Mouse (Mus musculus) macrophage (primary cell): ENCODE data around the gene A630076J17Rik. TPM values are rescaled to one million over a fixed set of nuclear protein-coding genes. Genes with fewer than 3 reads are reported as not detected.

ENCODE experiments used
- H3K27ac ChIP-seq: fragments of 350-480 bp; formaldehyde crosslinking; 2 replicates; pipeline ENCODE4 v1.9.0; 2021
- H3K36me3 ChIP-seq: fragments of 350-480 bp; formaldehyde crosslinking; 2 replicates; pipeline ENCODE4 v1.9.0; 2021; ENCODE audit errors: inconsistent target
- H3K4me3 ChIP-seq: fragments of 350-480 bp; formaldehyde crosslinking; 2 replicates; pipeline ENCODE4 v1.9.0; 2021; ENCODE audit errors: inconsistent target
- H3K79me2 ChIP-seq: fragments of 350-480 bp; formaldehyde crosslinking; 2 replicates; pipeline ENCODE4 v1.9.0; 2021; ENCODE audit errors: inconsistent target
- WGBS: methylation state at CpG from one replicate; pipeline ENCODE4 v1.1.7; 2026; ENCODE audit warnings: inconsistent platforms; ENCODE audit not compliant: missing documents; 5-methylcytosine and 5-hydroxymethylcytosine counted together
- polyA plus RNA-seq: library from polyadenylated mRNA; stranded (reverse); fragments of 250-400 nt; gene quantifications from 3 replicates; pipeline ENCODE4 v1.2.4, GENCODE M21; 2018; ENCODE audit warnings: inconsistent platforms

Gene A630076J17Rik
- polyA plus RNA-seq, 1 experiment from 2014 or later = not detected

DNA sequence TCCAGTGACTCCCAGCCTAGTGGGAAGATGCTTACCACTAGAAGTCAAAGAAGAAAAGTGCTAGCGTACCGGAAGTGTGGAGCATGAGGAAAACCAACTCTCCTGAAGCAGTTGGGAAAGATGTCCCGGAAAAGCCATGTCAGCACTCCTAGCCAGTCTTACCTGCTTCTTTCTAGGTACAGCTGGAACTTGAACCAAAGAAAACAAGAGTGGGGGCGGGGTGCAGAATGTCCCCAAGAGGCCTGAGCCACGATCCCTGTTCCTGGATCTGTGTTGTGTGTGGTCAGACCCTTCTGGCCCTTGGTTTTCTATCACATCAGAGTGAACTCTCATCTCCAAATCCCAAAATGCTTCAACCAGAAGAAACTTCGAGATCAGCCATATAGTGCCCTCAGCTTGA is 16.5 kb downstream of the A630076J17Rik start:
- H3K36me3 ChIP-seq = no peaks in the 10 kb centered on the region
- WGBS = 79% methylated on average over 6 of the region's 6 CpGs
- H3K4me3 ChIP-seq = no peak overlapping the region
- no peaks in the 10 kb centered on the region for H3K79me2 ChIP-seq
- no peak overlapping the region for H3K27ac ChIP-seq

DNA sequence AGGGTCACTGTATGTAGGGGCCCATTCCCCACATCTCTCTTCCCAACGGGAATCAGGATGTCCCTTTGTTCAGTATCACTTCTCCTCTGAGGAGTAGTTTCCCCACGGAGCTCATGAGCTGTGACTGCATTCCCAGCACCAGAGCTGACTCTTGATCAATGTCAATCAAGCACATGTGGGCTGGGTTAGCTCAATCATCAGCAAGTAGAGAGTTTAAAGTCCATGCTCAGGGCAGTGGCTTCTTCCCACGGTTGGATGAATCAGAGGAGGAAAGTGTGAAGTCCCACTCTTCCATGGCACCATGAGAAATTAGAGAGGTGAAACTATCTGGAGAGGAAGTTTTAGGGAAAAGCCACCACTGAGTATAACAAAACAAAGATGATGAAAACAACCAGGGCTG is 18.6 kb downstream of the A630076J17Rik start:
- no peak overlapping the region for H3K4me3 ChIP-seq

DNA sequence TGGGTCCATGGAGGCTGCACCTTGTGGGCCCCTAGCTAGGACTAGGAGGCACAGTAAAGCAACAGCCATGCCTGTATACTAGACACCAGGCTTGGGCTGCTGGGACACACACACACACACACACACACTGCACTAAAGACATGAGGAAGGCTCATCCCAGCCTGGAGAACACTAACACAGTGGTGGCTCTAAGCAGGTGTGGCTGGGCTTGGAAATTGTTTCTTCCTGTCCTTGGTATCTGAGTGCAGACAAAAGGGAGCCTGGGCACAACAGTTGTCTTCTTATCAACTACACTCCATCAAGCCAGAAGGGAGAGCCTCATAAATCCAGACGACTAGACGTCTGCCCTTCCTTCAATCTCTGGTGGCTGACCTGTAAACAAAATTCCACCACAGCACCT is 19.9 kb downstream of the A630076J17Rik start:
- no peak overlapping the region for H3K27ac ChIP-seq
- H3K36me3 ChIP-seq = no peaks in the 10 kb centered on the region
- WGBS = 48% methylated on average over 2 of the region's 2 CpGs
- H3K79me2 ChIP-seq = no peaks in the 10 kb centered on the region
- H3K4me3 ChIP-seq = no peak overlapping the region

More for the DNA sequence above, 18.6 kb downstream of the A630076J17Rik start:
- Histone ChIP-seq H3K27ac (no peak overlapping the region), H3K79me2 (no peaks in the 10 kb centered on the region), H3K36me3 (no peaks in the 10 kb centered on the region)
- 62% methylated on average over 3 of the region's 3 CpGs for WGBS

DNA sequence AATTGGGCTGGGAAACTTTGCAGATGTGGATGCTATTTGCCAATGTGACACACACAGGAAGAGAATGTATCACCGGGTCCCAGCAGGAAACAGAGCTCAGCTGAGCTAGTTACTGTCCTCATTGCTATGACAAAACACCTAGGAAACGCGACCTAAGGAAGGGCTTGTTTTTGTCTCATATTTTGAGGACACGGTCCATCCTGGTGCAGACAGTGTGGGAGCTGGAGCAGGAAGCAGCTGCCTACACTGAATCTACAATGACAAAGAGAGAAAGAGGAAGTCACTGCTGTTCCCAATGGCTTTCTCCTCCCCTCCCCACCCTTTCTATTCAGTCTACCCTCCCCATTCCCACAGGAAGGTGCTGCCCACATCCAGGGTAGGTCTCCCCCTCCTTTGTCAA is 21.6 kb downstream of the A630076J17Rik start:
- H3K4me3 ChIP-seq = no peak overlapping the region

DNA sequence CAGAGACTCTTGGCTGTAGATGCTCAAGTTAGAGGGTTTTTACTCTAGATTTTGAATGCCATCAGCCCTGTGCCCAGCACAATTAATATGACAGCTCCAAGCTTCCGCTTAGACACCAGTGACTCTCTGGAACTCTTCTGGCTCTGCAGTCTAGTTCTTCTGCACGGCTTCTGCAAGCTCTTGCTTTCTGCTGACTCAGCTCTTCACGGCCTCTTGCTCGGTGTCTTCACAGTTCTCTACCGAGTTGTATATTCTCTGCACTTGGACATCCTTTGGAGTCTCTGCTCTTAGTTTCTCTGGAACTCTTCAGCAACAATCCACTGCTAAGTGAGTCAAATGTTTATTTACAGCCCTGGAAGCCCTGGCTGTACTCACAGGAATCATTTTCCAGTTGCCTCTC is 23.5 kb downstream of the A630076J17Rik start:
- WGBS = 90% methylated on average over 4 of the region's 5 CpGs
- Histone ChIP-seq H3K79me2 (no peaks in the 10 kb centered on the region), H3K4me3 (no peak overlapping the region), H3K36me3 (no peaks in the 10 kb centered on the region), H3K27ac (no peak overlapping the region)

More for the DNA sequence above, 21.6 kb downstream of the A630076J17Rik start:
- WGBS = 0% methylated on average over 4 of the region's 4 CpGs
- Histone ChIP-seq H3K79me2 (no peaks in the 10 kb centered on the region), H3K27ac (no peak overlapping the region), H3K36me3 (no peaks in the 10 kb centered on the region)

DNA sequence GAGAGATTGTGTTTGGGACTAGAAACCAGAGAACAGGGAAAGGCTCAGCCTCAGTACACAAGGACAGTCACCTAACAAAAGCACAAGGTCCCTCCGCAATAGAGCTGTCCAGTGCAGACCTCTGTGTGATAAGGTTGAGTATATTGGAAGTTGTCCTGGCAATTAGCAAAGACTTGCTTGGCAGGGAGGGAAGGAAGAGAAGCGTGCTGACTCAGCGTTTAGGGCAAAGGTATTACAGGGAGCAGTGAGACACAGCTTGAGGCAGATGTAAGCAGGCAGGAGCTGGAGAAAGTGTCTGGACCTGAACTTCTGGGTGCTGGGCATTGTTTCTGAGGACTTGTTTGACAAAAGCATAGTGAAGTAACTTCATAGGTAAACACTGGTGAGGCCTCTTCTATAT is 25.6 kb downstream of the A630076J17Rik start:
- Histone ChIP-seq H3K27ac (no peak overlapping the region), H3K36me3 (no peaks in the 10 kb centered on the region), H3K4me3 (no peak overlapping the region), H3K79me2 (no peaks in the 10 kb centered on the region)
- WGBS = 89% methylated on average over 3 of the region's 3 CpGs

DNA sequence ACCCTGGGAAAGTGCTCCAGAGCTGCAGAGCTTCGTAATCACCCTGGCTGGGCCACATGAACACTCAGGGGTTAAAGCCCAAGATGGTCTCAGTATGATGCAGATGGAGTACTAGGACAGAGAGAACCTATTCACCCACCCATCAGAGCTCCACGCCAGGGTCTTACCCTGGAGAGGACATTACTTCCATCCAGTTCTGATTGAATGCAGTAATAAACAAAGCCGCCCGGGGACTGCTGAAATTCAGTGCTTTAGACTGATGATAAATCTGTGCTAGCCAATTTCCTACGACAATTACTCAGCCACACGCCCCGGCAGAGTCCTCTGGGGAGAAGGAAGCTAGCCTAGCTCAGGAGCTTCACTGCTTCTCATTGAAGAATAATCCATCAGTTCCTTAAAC is 26.3 kb downstream of the A630076J17Rik start:
- Histone ChIP-seq H3K79me2 (no peaks in the 10 kb centered on the region), H3K4me3 (no peak overlapping the region), H3K36me3 (no peaks in the 10 kb centered on the region), H3K27ac (no peak overlapping the region)
- 83% methylated on average over 7 of the region's 7 CpGs for WGBS

DNA sequence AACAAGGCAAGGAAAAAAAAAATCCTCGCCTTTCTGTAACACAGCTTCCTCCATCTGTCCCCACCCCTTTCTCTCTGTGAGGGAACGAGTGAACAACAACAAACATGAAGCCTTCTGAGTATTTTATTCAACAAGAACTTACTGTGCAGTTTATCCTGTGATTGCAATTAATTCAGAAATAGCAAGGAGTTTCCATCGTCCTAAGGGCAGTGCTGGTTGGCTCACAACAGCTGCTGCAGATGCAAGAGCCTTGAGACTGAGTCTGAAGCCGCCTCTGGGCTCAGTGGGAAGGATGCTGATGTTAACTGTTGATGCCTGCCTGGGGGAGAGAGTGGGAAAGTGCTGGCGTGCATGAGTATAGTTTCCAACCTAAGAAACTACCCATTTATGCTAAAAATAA is 27.5 kb downstream of the A630076J17Rik start:
- Histone ChIP-seq H3K27ac (no peak overlapping the region), H3K4me3 (no peak overlapping the region), H3K79me2 (no peaks in the 10 kb centered on the region), H3K36me3 (no peaks in the 10 kb centered on the region)
- 62% methylated on average over 5 of the region's 5 CpGs for WGBS

DNA sequence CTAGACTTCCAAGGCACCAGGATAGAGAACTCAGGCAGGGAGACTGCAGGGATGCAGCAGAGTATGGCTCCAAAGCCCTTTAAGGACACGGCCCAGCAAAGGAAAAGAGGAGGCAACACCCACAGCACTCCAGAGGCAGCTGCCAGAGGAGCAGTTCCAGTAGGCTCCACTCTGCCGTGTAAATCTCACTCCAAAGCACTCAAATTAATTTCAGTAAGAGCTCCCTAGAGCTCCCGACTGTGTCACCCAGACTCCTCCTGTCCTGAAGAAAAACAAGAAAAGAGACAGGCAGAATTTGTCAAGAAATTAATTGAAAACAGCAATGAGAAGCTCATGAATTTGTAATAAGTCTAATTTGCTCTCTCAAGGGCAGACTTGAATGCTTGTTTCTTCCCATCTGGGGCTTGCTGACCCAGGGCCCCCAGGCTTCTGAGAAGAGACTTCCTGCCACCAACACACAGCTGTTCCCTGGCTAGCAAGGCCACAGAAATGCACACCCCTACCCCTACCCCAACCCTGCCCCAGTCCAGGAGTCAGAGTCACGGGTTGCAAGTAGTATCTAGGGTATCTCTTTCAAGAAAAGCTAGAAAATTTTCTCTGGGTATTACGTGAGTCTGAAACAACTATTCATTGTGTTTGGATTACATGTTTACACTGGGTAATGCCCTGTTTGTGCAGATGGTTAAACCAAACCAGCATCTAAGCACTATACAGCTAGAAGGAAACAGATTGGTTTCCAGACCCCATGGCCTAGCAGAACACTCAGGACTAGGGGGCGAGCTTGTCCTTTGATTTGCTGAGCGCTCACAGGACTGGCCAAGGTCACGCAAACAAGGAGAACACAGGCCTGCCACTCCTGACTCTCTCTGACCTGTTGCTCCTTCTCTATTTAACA is 30.8 kb downstream of the A630076J17Rik start:
- Histone ChIP-seq H3K27ac (no peak overlapping the region), H3K36me3 (no peaks in the 10 kb centered on the region), H3K4me3 (no peak overlapping the region), H3K79me2 (no peaks in the 10 kb centered on the region)
- 71% methylated on average over 8 of the region's 8 CpGs for WGBS

DNA sequence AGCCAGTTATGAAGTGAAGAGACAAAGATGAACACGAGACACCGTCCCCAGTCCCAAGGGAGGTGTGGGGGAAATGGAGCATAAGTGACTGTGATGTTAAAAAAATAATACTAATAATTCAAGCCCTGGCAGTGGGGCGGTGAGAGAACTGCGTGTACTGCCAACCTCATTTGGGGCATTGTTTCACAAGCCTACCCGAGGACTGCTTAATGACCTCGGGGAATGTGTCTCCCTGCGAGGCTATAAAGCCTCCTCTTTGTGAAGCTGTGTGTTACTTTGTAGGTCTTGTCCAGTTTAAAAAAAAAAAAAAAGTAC is 31.4 kb downstream of the A630076J17Rik start:
- WGBS = 77% methylated on average over 7 of the region's 7 CpGs
- Histone ChIP-seq H3K79me2 (no peaks in the 10 kb centered on the region), H3K27ac (no peak overlapping the region), H3K4me3 (no peak overlapping the region), H3K36me3 (no peaks in the 10 kb centered on the region)

DNA sequence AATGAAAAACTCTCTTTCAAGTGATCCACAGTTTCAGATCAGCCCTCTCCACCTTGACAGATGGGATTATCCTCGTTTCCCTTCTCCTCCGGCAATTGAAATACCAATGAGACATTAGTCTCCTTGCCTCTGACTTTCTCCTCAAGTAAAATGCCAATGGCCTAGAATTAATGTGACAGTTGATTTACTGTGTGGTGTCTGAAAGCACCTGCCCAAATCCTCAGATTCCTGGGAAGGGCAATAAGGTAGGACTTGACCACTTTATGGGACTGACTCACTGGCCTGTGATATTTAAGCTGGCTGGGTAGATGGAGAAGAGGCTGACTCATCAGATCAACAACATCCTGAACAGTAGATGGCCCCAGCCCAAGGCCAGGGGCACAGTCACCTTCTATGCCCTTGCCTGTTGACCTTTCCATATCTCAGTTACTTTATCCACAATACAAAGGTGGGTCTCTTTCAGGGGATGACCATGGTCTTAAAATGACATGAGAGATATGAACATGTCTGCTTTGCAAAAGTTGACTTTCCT is 36.5 kb downstream of the A630076J17Rik start:
- Histone ChIP-seq H3K79me2 (no peaks in the 10 kb centered on the region), H3K4me3 (no peak overlapping the region), H3K27ac (no peak overlapping the region), H3K36me3 (no peaks in the 10 kb centered on the region)
- WGBS = 92% methylated on average over 2 of the region's 2 CpGs

DNA sequence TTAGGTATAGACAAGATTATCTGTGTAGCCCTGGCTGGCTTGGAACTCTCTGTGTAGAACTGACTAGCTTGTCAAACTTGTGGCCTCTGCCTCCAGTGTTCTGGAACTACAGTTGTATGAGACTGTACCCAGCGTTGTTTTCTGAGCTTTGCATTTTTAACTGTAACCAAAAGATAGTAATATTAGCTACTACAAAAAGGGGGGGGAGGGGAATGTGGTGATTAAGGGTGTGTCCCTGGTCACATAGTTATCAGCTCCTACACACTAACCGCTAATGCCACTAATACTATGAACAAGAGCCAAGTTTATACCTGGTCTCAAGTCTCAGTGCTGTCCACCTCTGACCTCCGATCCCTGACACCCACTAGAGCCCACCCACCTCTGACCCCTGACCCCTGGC is 42.0 kb downstream of the A630076J17Rik start:
- Histone ChIP-seq H3K4me3 (no peak overlapping the region), H3K79me2 (no peaks in the 10 kb centered on the region), H3K36me3 (no peaks in the 10 kb centered on the region), H3K27ac (no peak overlapping the region)
- 100% methylated on average over 2 of the region's 3 CpGs for WGBS

DNA sequence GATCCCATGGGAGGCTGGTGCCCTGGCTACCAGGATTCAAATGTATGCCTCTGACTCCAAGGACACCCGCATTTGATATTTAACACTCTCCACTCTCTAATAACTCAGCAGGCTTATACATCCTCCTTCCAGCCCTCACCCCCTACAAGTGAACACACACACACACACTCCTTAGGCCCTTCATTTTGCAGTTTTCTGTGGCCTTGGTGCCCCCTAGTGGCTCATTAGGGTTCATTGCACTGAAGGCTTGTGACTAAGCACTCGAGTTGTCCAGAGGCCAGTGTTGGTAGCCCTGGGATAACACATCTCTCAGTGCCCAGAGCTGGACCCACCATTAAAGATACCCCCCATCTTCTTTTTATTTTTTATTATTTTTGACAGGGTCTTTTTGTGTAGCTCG is 43.4 kb downstream of the A630076J17Rik start:
- no peak overlapping the region for H3K27ac ChIP-seq
- WGBS = 14% methylated on average over 3 of the region's 3 CpGs
- peaks cover under 1% of the 10 kb centered on the region; the same call in 1 of the 2 replicates for H3K79me2 ChIP-seq
- H3K36me3 ChIP-seq = no peaks in the 10 kb centered on the region
- no peak overlapping the region for H3K4me3 ChIP-seq

DNA sequence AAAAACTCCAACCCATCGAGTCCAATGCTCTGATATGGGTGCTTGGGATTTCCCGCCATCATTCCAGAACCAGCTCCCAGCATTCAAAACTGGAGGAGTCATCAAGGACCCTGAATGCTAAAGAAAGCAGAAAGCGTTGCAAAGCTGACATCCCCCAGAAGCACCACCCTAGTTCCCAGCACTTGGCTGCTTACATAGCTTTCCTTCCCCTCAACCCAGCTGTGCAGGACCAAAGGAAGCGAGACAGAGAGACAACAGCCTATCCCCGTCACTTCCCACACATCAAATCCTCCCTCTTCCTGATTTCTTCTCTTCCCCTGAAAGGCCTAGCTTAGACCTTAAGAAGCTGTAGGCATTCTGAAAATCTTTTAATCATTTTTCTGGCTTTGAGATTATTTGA is 44.9 kb downstream of the A630076J17Rik start:
- H3K36me3 ChIP-seq = no peaks in the 10 kb centered on the region
- no peak overlapping the region for H3K4me3 ChIP-seq
- WGBS = 78% methylated on average over 5 of the region's 5 CpGs
- peaks cover 16% of the 10 kb centered on the region for H3K79me2 ChIP-seq
- no peak overlapping the region for H3K27ac ChIP-seq

DNA sequence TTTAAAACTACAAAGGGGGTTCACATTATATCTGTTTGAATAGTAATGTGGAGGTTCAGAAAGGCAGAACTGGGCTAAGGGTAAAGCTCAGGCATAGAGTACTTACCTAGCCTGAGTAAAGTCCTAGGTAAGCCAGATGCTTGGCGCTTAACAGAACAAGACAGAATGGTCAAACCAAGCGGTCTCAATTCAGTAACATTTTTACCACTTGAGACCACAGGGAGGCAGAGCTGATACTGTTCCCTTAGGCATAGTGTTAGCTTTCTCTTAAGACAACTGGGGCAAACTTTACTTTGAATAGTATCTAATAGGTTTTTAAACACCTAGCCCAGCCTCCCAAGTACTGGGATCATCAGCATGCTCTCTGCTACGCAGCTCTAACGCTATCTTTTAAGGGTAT is 45.6 kb downstream of the A630076J17Rik start:
- H3K27ac ChIP-seq = no peak overlapping the region
- 80% methylated on average over 4 of the region's 4 CpGs for WGBS
- no peak overlapping the region for H3K4me3 ChIP-seq
- H3K36me3 ChIP-seq = no peaks in the 10 kb centered on the region; the same call in 1 of the 2 replicates
- H3K79me2 ChIP-seq = peaks cover 22% of the 10 kb centered on the region
